Mouse (Mus musculus) frontal cortex, adult 2 months (tissue): ENCODE results near the gene Sgta. TPM values are rescaled to one million over a fixed set of nuclear protein-coding genes. Genes with fewer than 3 reads are reported as not detected.

Source experiments
- polyA plus RNA-seq: library from polyadenylated mRNA; depleted of rRNA; stranded (reverse); fragments of >200 nt; gene quantifications from 2 replicates; pipeline ENCODE4 v1.2.3, GENCODE M21; 2012; rRNA removed

The Sgta gene
- polyA plus RNA-seq, 1 experiment = 207 TPM

Other genes with a start within 250 kb of the Sgta start
- gene Jsrp1, start 246.7 kb downstream of the Sgta start, polyA plus RNA-seq = 5.7 and 6.2 TPM in 2 replicates
- gene Oaz1, start 233.5 kb downstream of the Sgta start, polyA plus RNA-seq = 706 and 773 TPM in 2 replicates
- gene Lingo3, start 216.1 kb downstream of the Sgta start, polyA plus RNA-seq = 16.0 and 20.3 TPM in 2 replicates
- gene Lsm7, start 205.0 kb downstream of the Sgta start, polyA plus RNA-seq = 230 and 259 TPM in 2 replicates
- 72.2 and 75.1 TPM in 2 replicates for gene Sppl2b, start 204.9 kb downstream of the Sgta start, polyA plus RNA-seq
- 0.16 and 0.17 TPM in 2 replicates for gene Tmprss9, start 188.3 kb downstream of the Sgta start, polyA plus RNA-seq
- 192 and 231 TPM in 2 replicates for gene Timm13, start 159.2 kb downstream of the Sgta start, polyA plus RNA-seq
- gene Lmnb2, start 141.9 kb downstream of the Sgta start, polyA plus RNA-seq = 24.3 and 25.9 TPM in 2 replicates
- 20.7 and 26.0 TPM in 2 replicates for gene Gadd45b, start 130.1 kb downstream of the Sgta start, polyA plus RNA-seq
- 80.8 and 101 TPM in 2 replicates for gene Gng7, start 45.2 kb downstream of the Sgta start, polyA plus RNA-seq
- 79.6 and 82.1 TPM in 2 replicates for gene Diras1, start 34.5 kb downstream of the Sgta start, polyA plus RNA-seq
- gene Slc39a3, start 22.8 kb downstream of the Sgta start, polyA plus RNA-seq = 67.1 and 70.1 TPM in 2 replicates
- 60.8 and 63.1 TPM in 2 replicates for gene Thop1, start 9.9 kb upstream of the Sgta start, polyA plus RNA-seq
- 0.44 and 0.63 TPM in 2 replicates for gene Creb3l3, start 38.7 kb upstream of the Sgta start, polyA plus RNA-seq
- 189 and 202 TPM in 2 replicates for gene Map2k2, start 45.7 kb upstream of the Sgta start, polyA plus RNA-seq
- 45.1 and 46.0 TPM in 2 replicates for gene Zbtb7a, start 75.0 kb upstream of the Sgta start, polyA plus RNA-seq
- gene Pias4, start 107.7 kb upstream of the Sgta start, polyA plus RNA-seq = 25.7 and 27.4 TPM in 2 replicates
- 1,035 and 1,113 TPM in 2 replicates for gene Eef2, start 116.5 kb upstream of the Sgta start, polyA plus RNA-seq
- 75.3 and 76.8 TPM in 2 replicates for gene Dapk3, start 122.8 kb upstream of the Sgta start, polyA plus RNA-seq
- not detected in 2 replicates for gene 4930442H23Rik, start 123.7 kb upstream of the Sgta start, polyA plus RNA-seq
- 0.18 and 0.23 TPM in 2 replicates for gene Nmrk2, start 141.9 kb upstream of the Sgta start, polyA plus RNA-seq
- 164 and 168 TPM in 2 replicates for gene Atcay, start 170.7 kb upstream of the Sgta start, polyA plus RNA-seq
- 89.1 and 95.9 TPM in 2 replicates for gene Zfr2, start 173.0 kb upstream of the Sgta start, polyA plus RNA-seq
- gene Matk, start 192.8 kb upstream of the Sgta start, polyA plus RNA-seq = 365 and 385 TPM in 2 replicates
- 51.7 and 57.4 TPM in 2 replicates for gene Mrpl54, start 206.8 kb upstream of the Sgta start, polyA plus RNA-seq
- 46.9 and 49.1 TPM in 2 replicates for gene Apba3, start 206.8 kb upstream of the Sgta start, polyA plus RNA-seq
- 0.34 and 0.46 TPM in 2 replicates for gene Tjp3, start 231.4 kb upstream of the Sgta start, polyA plus RNA-seq
- gene Pip5k1c, start 232.8 kb upstream of the Sgta start, polyA plus RNA-seq = 326 and 360 TPM in 2 replicates